Mouse (Mus musculus) ES-E14 (cell line): ENCODE results near the gene Sac3d1. TPM values are rescaled to one million over a fixed set of nuclear protein-coding genes. Genes with fewer than 3 reads are reported as not detected.
"Not testable (repeated sequence)": the region's sequence is repeated elsewhere in the genome, so short reads cannot be mapped to it uniquely, and the experiment has no call there.

Experiments
- DNase-seq: peaks from one replicate; pipeline ENCODE4 v3.0.0-alpha.2; 2013; ENCODE audit warnings: low read depth, low spot score
- H3K27ac ChIP-seq: 2 replicates; pipeline ENCODE4 v1.5.1; 2012; ENCODE audit warnings: low read depth, mild to moderate bottlenecking, low read length, moderate library complexity, mixed read lengths; ENCODE audit not compliant: poor library complexity, insufficient read depth, severe bottlenecking
- H3K36me3 ChIP-seq: 2 replicates; pipeline ENCODE4 v1.6.1; 2012; ENCODE audit warnings: mild to moderate bottlenecking, low read length, moderate library complexity, mixed read lengths; ENCODE audit not compliant: control insufficient read depth, poor library complexity, insufficient read depth, severe bottlenecking
- H3K4me1 ChIP-seq, 2 experiments: fragments of 150-350 bp in 1 of 2; sonication (generic) in 1 of 2; 2 replicates each; pipeline ENCODE4 v1.6.1; 2012; ENCODE audit warnings: low read length in 2 of 2, mild to moderate bottlenecking in 1 of 2, mixed read lengths in 1 of 2; ENCODE audit not compliant: control insufficient read depth in 2 of 2, insufficient read depth in 2 of 2, poor library complexity in 1 of 2
- H3K4me3 ChIP-seq, 2 experiments: fragments of 150-350 bp in 1 of 2; sonication (generic) in 1 of 2; 2 replicates each; pipeline ENCODE4 v1.5.1; 2012; ENCODE audit warnings: low read length in 2 of 2, low read depth in 1 of 2, mild to moderate bottlenecking in 1 of 2, mixed read lengths in 1 of 2; ENCODE audit not compliant: insufficient read depth in 1 of 2, poor library complexity in 1 of 2, severe bottlenecking in 1 of 2
- H3K9ac ChIP-seq: 2 replicates; pipeline ENCODE4 v1.6.1; 2012; ENCODE audit warnings: low read depth, mild to moderate bottlenecking, low read length, mixed read lengths; ENCODE audit not compliant: poor library complexity, insufficient read depth, severe bottlenecking
- H3K9me3 ChIP-seq: fragments of 150-350 bp; sonication (generic); 2 replicates; pipeline ENCODE4 v1.6.1; 2012; ENCODE audit warnings: low read depth, mild to moderate bottlenecking, low read length; ENCODE audit not compliant: control insufficient read depth, insufficient read depth
- CHD2 ChIP-seq: IDR thresholded peaks from 2 replicates; pipeline ENCODE4 v1.6.1; 2014; ENCODE audit warnings: mild to moderate bottlenecking, low read depth, low read length, inconsistent platforms
- HCFC1 ChIP-seq: IDR thresholded peaks from 2 replicates; pipeline ENCODE4 v1.6.1; 2012; ENCODE audit warnings: low read length, inconsistent platforms, borderline replicate concordance; ENCODE audit not compliant: insufficient read depth
- MAFK ChIP-seq: IDR thresholded peaks from 2 replicates; pipeline ENCODE4 v1.6.1; 2014; ENCODE audit warnings: mild to moderate bottlenecking, low read depth, low read length, inconsistent platforms; ENCODE audit not compliant: insufficient read depth
- ZC3H11A ChIP-seq: IDR thresholded peaks from 2 replicates; pipeline ENCODE4 v1.6.1; 2012; ENCODE audit warnings: low read depth, mild to moderate bottlenecking, inconsistent platforms, low read length, borderline replicate concordance
- ZNF384 ChIP-seq: IDR thresholded peaks from 2 replicates; pipeline ENCODE4 v1.6.1; 2012; ENCODE audit warnings: low read depth, low read length, inconsistent platforms
- in situ Hi-C, 2 experiments: fragments of 600-800 bp; cut with MboI; formaldehyde crosslinking; loops; one replicate each; pipeline ENCODE4 v1.15.1; 2025; ENCODE audit warnings: low sequenced_read_pairs in 2 of 2, inconsistent platforms in 1 of 2; ENCODE audit not compliant: unreplicated experiment in 2 of 2
- total RNA-seq: library from RNA; depleted of rRNA; stranded (reverse); fragments of 300-350 nt; gene quantifications from 2 replicates; pipeline ENCODE4 v1.2.3, GENCODE M21; 2012

The Sac3d1 gene
- total RNA-seq, 1 experiment = 28.2 TPM

GRCm38 (mm10) chr19:6140678-6141393 lies 22.4 kb upstream of the Sac3d1 start, which contains the start of gene Batf2:
Gene Batf2, plus strand, starts transcription at chr19:6140983.
- Histone ChIP-seq H3K36me3 (peaks cover 9% of the 10 kb centered on the region; the same call in 1 of the 2 replicates), H3K9ac (peak within 1 kb of the TSS; percentile 93), H3K4me1 (peaks cover 0 to 4% of the 10 kb centered on the region in 2 experiments; a peak in 1 of 4 replicates), H3K9me3 (no peaks in the 10 kb centered on the region), H3K27ac (peak within 1 kb of the TSS; percentile 95), H3K4me3 (peak within 1 kb of the TSS; percentile 81 to 83)
- peak; percentile 91 for DNase-seq
- in situ Hi-C loops = no loop called here
- TF ChIP-seq HCFC1 = peak; percentile 62; the same call in 1 of the 2 replicates
- no peak for TF ChIP-seq ZC3H11A
- no peak for TF ChIP-seq CHD2
- 0 out of 2 replicates have a peak, but pooled peaks have one; percentile 28 for TF ChIP-seq MAFK
- no peak for TF ChIP-seq ZNF384

DNA sequence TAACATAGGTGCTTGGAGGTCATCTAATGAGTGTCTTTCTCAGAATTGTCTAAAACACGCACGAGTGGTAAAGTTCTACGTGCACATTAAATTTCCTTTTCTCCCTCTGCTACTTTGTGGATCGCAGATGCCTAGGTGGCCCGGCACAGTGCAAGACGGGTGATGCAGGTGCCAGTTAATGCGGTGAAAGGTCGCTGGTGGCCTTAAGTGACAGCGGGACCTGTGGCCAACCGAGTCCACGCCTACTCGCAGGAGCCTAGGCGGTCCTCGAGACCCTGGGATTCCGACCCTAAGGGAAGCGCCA lies 21.9 kb upstream of the Sac3d1 start:
- peak overlapping the region; percentile 93 for H3K9ac ChIP-seq
- H3K27ac ChIP-seq = peak overlapping the region; percentile 95; the same call in 1 of the 2 replicates
- no peaks in the 10 kb centered on the region for H3K9me3 ChIP-seq
- DNase-seq = no peak
- H3K4me3 ChIP-seq = peak overlapping the region; percentile 81 to 83
- H3K4me1 ChIP-seq = peaks cover 0 to 4% of the 10 kb centered on the region in 2 experiments; a peak in 1 of 4 replicates
- no peak for TF ChIP-seq ZNF384
- TF ChIP-seq ZC3H11A = no peak
- no peak for TF ChIP-seq MAFK
- no peak for TF ChIP-seq HCFC1
- TF ChIP-seq CHD2 = no peak
- peaks cover 13% of the 10 kb centered on the region; the same call in 1 of the 2 replicates for H3K36me3 ChIP-seq
- in situ Hi-C loops = no loop called here

- Histone ChIP-seq H3K4me3 (peak overlapping the region in 1 of 2 experiments; percentile 83; a peak in 1 of 4 replicates), H3K36me3 (peaks cover 13% of the 10 kb centered on the region; the same call in 1 of the 2 replicates), H3K27ac (no peak overlapping the region), H3K4me1 (peaks cover 0 to 4% of the 10 kb centered on the region in 2 experiments; a peak in 1 of 4 replicates), H3K9ac (peak overlapping the region; percentile 30; the same call in 1 of the 2 replicates), H3K9me3 (no peaks in the 10 kb centered on the region)
- DNase-seq = no peak
- TF ChIP-seq MAFK = no peak
- no peak for TF ChIP-seq CHD2
- TF ChIP-seq ZC3H11A = no peak
- TF ChIP-seq HCFC1 = no peak
- no peak for TF ChIP-seq ZNF384
- in situ Hi-C loops = no loop called here
Measured at GRCm38 (mm10) chr19:6139701-6140100, 21.3 kb upstream of the Sac3d1 start.

DNA sequence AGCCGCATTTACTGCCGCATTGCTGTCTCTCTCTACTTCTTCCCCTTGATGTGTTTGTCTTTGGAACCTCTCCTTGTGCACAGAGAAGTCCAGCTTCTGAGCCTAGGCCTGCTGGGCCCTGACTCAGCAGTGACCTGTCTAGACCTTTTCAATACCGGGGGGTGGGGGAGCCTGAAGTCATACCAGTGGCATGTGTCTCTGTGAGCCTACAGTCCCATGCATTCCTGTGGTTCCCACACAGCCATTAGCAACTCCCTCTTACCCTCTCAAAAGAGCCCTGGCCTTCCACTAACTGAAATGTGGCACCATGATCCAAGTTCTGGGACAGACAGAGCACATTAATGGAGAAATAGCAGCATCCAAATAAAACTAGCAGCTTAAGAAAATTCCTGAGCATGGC lies 17.9 kb upstream of the Sac3d1 start:
- Histone ChIP-seq H3K9me3 (no peaks in the 10 kb centered on the region), H3K4me3 (no peak overlapping the region), H3K9ac (no peak overlapping the region), H3K4me1 (peaks cover 0 to 4% of the 10 kb centered on the region in 2 experiments; a peak in 1 of 4 replicates), H3K27ac (no peak overlapping the region), H3K36me3 (peaks cover 13% of the 10 kb centered on the region; the same call in 1 of the 2 replicates)
- in situ Hi-C loops = no loop called here
- TF ChIP-seq MAFK = no peak
- TF ChIP-seq ZC3H11A = no peak
- TF ChIP-seq HCFC1 = no peak
- TF ChIP-seq ZNF384 = no peak
- TF ChIP-seq CHD2 = no peak
- DNase-seq = no peak

DNA sequence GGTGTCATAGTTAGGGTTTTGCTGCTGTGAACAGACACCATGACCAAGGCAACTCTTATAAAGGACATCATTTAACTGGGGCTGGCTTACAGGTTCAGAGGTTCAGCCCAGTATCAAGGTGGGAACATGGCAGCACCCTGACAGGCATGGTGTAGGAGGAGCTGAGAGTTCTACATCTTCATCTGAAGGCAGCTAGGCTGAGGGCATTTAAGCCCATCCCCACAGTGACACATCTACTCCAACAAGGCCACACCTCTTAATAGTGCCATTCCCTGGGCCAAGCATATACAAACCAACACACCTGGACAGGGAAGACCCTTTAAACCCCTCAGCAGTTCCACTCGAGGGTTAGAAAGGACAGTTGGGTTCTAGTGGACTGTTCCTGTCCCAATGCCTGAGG lies 14.7 kb upstream of the Sac3d1 start:
- H3K9ac ChIP-seq, H3K9me3 ChIP-seq, H3K4me3 ChIP-seq, H3K4me1 ChIP-seq, in situ Hi-C loops, H3K27ac ChIP-seq, DNase-seq: not testable (repeated sequence)
- peaks cover 11% of the 10 kb centered on the region; the same call in 1 of the 2 replicates for H3K36me3 ChIP-seq
